Mouse (Mus musculus) ES-E14 (cell line): ENCODE measurements around the gene Eif5a.

Experiments used
- MAFK ChIP-seq: IDR thresholded peaks from 2 replicates; pipeline ENCODE4 v1.6.1; 2014; ENCODE audit warnings: mild to moderate bottlenecking, low read depth, low read length, inconsistent platforms; ENCODE audit not compliant: insufficient read depth
- ZNF384 ChIP-seq: IDR thresholded peaks from 2 replicates; pipeline ENCODE4 v1.6.1; 2012; ENCODE audit warnings: low read depth, low read length, inconsistent platforms

DNA sequence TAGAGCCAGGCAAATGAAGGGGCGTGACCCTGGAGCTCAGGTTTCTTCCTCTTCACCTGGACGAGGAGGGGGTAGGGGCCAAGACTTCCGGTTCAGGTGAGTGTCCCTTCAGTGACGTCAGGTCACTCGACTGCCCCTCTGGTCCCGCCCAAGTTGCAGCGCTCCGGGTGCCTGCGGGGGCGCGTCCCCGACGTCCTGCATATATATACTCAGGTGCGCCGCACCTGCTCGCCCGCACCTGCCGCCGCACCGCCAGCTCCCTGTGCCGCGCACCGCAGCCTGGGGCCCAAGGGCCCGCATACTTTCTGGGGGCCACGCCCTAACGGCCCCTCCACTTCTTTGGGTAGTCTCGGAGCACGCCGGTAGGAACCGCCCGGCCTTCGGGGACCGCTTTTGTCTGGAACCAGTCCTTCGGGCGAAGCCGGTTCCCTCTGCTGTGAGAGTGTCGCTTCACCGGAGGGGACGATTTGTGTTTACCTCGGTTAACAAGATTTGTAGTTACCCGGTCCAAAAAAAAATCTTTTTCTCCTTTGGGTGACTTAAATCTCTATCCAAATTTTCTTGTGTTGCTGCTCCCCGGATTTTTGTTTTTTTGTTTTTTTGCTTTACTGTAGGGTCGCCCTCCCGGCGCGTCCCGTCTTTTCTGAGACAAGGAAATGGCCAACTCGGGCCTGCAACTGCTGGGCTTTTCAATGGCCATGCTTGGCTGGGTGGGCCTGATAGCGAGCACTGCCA lies 43.7 kb upstream of the Eif5a start:
- TF ChIP-seq ZNF384 (no peak), MAFK (no peak)
